Mouse (Mus musculus) myocyte (in vitro differentiated cells): ENCODE results near the gene Btbd11. TPM values are rescaled to one million over a fixed set of nuclear protein-coding genes. Genes with fewer than 3 reads are reported as not detected.

Source experiments
- H3K27me3 ChIP-seq: one replicate; pipeline ENCODE4 v1.6.1; 2011; ENCODE audit not compliant: control insufficient read depth, insufficient read depth, insufficient read length
- H3K36me3 ChIP-seq: one replicate; pipeline ENCODE4 v1.6.1; 2011; ENCODE audit not compliant: control insufficient read depth, insufficient read depth
- H3K4me2 ChIP-seq: one replicate; pipeline ENCODE4 v1.6.1; 2011; ENCODE audit warnings: low read depth, control low read depth
- H3K4me3 ChIP-seq: one replicate; pipeline ENCODE4 v1.5.1; 2011; ENCODE audit warnings: mild to moderate bottlenecking, control low read depth, moderate library complexity
- H3K79me2 ChIP-seq: one replicate; pipeline ENCODE4 v1.6.1; 2011; ENCODE audit not compliant: control insufficient read depth, insufficient read depth
- H3ac ChIP-seq: one replicate; pipeline ENCODE4 v1.6.1; 2011; ENCODE audit not compliant: control insufficient read depth, insufficient read length
- CEBPB ChIP-seq: IDR thresholded peaks from 2 replicates; pipeline ENCODE4 v1.6.1; 2011; ENCODE audit warnings: mild to moderate bottlenecking, moderate library complexity; ENCODE audit not compliant: poor library complexity, insufficient read depth, severe bottlenecking
- E2F4 ChIP-seq: IDR thresholded peaks from one replicate; pipeline ENCODE4 v1.6.1; 2011; ENCODE audit warnings: mild to moderate bottlenecking, control low read depth, moderate library complexity; ENCODE audit not compliant: insufficient read depth
- MAX ChIP-seq: IDR thresholded peaks from one replicate; pipeline ENCODE4 v1.6.1; 2011; ENCODE audit warnings: low read depth, mild to moderate bottlenecking, control low read depth
- MYOD1 ChIP-seq, 3 experiments: IDR thresholded peaks; one replicate each; pipeline ENCODE4 v1.6.1; 2011; ENCODE audit warnings: control low read depth in 2 of 3, low read depth in 2 of 3, mild to moderate bottlenecking in 2 of 3, moderate library complexity in 1 of 3; ENCODE audit not compliant: insufficient read length in 2 of 3, control insufficient read depth in 1 of 3
- MYOG ChIP-seq, 3 experiments: IDR thresholded peaks; one replicate each; pipeline ENCODE4 v1.6.1; 2011; ENCODE audit warnings: control low read depth in 2 of 3, low read depth in 2 of 3, mild to moderate bottlenecking in 2 of 3; ENCODE audit not compliant: insufficient read length in 2 of 3, control insufficient read depth in 1 of 3, insufficient read depth in 1 of 3
- POLR2A ChIP-seq: IDR thresholded peaks from one replicate; pipeline ENCODE4 v1.6.1; 2011; ENCODE audit warnings: low read depth, mild to moderate bottlenecking, control low read depth, moderate library complexity; ENCODE audit not compliant: insufficient read length
- POLR2AphosphoS2 ChIP-seq: IDR thresholded peaks from one replicate; pipeline ENCODE4 v1.6.1; 2011; ENCODE audit warnings: low read depth, control low read depth; ENCODE audit not compliant: insufficient read length
- REST ChIP-seq: IDR thresholded peaks from one replicate; pipeline ENCODE4 v1.6.1; 2011; ENCODE audit warnings: mild to moderate bottlenecking, control low read depth, moderate library complexity; ENCODE audit not compliant: insufficient read depth, insufficient read length
- SRF ChIP-seq: IDR thresholded peaks from one replicate; pipeline ENCODE4 v1.6.1; 2011; ENCODE audit warnings: low read depth; ENCODE audit not compliant: control insufficient read depth, insufficient read length
- TCF12 ChIP-seq: IDR thresholded peaks from one replicate; pipeline ENCODE4 v1.6.1; 2011; ENCODE audit warnings: mild to moderate bottlenecking, control low read depth; ENCODE audit not compliant: poor library complexity, insufficient read depth, severe bottlenecking
- TCF3 ChIP-seq: IDR thresholded peaks from one replicate; pipeline ENCODE4 v1.6.1; 2011; ENCODE audit warnings: low read depth, control low read depth; ENCODE audit not compliant: insufficient read length
- USF1 ChIP-seq: IDR thresholded peaks from one replicate; pipeline ENCODE4 v1.6.1; 2011; ENCODE audit warnings: low read depth, mild to moderate bottlenecking, control low read depth, moderate library complexity
- polyA plus RNA-seq: library from polyadenylated mRNA; unstranded; fragments of >200 nt; fragmentation: generic; extraction: Trizol; gene quantifications from one replicate; pipeline ENCODE4 v1.2.1, GENCODE M21; 2012; ENCODE audit warnings: missing spikeins

Btbd11 gene
- polyA plus RNA-seq, 1 experiment: 6.8 TPM

DNA sequence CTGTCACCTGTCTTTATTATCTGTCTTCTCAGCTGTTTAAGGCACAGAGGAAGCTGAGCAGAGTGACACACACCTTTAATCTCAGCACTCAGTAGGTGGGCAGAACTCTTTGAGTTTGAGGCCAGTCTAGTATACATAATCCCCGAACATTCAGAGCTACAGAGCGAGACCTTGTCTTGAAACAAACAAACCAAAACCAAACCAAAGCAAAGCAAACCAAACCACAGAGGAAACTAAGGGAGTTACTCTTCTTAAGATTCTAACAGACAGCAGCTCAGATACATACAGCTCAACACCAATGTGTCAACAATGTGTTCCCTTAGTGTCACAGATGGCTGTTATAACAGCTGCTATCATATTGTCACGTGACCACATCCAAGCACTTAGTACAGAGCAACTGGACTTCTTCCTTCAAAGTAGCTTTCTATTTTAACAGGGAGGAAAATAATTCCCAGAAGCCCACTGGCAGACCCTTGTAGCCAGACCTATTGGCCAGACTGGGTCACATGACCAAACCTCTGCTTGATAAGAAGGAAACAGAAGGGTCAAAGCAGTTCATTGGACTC lies 27.0 kb upstream of the Btbd11 start:
- Histone ChIP-seq H3K79me2 (no peaks in the 10 kb centered on the region), H3ac (no peak overlapping the region), H3K36me3 (no peaks in the 10 kb centered on the region), H3K4me3 (no peak overlapping the region), H3K27me3 (no peaks in the 10 kb centered on the region), H3K4me2 (no peak overlapping the region)
- TF ChIP-seq SRF (no peak), TCF3 (no peak), E2F4 (no peak), MAX (no peak), USF1 (peak; percentile 76), TCF12 (no peak), REST (no peak), CEBPB (no peak), MYOG (IDR thresholded peaks at IDR 0.05; ENCODE audit: control insufficient read depth in 1 of 3, insufficient read depth in 1 of 3, insufficient read length in 2 of 3, low read depth in 2 of 3) (no peak), POLR2AphosphoS2 (no peak), MYOD1 (IDR thresholded peaks at IDR 0.05; ENCODE audit: control insufficient read depth in 1 of 3, insufficient read length in 2 of 3, low read depth in 2 of 3) (peak in 2 of 3 experiments; percentile 42 to 62), POLR2A (no peak)

DNA sequence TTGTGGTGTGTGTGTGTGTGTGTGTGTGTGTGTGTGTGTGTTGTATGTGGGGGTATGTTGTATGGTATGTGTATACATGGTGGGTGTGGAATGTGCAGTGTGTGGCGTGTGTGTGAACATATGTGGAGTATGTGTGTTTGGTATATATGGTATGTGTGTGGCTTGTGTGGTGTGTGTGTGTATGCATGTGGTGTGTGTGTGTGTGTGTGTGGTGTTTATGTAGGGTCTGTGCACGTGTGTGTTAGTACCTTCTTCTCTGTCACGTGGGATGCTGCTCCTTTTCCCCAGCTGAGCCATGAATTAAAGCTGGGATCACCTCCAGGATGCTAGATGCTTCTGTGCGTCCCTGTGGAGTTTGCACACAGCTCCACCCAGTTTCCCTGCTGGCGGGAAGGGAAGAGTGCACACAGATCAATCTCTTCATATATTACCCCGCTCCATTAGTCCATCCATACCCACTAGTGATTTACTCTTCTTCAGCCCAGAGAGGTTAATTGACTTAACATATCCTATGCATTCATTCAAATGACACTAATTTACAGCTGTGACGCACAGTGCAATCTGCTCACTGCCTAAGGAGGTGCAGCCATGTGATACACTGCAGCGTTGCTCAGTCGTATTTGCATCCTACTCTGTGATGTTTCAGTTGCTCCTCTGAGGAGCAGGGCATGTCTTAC lies 23.7 kb upstream of the Btbd11 start:
- H3K4me2 ChIP-seq: no peak overlapping the region
- no peaks in the 10 kb centered on the region for H3K36me3 ChIP-seq
- TF ChIP-seq POLR2A: no peak
- no peak for TF ChIP-seq MAX
- no peak overlapping the region for H3ac ChIP-seq
- no peaks in the 10 kb centered on the region for H3K27me3 ChIP-seq
- H3K79me2 ChIP-seq: no peaks in the 10 kb centered on the region
- H3K4me3 ChIP-seq: no peak overlapping the region

DNA sequence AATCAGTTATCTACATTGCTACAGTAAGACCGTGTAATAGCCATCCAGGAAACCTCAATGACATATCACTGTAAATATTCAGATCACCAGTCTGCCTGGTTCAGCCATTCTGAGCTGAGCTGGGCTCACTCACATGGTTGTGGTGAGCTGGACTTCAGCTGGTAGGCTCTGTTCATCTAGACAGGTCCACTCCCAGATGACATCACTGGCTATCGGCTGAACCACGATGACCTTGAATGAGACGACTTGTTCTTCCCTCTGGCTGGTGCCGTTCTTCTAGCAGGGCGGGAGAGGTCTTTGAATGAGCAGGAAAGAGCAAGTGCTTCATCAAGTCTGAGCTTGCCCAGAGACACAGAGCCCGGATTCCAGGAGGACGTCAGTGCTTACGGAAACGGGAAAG lies 19.7 kb upstream of the Btbd11 start:
- Histone ChIP-seq H3K79me2 (no peaks in the 10 kb centered on the region), H3K4me3 (no peak overlapping the region), H3K36me3 (no peaks in the 10 kb centered on the region), H3K27me3 (no peaks in the 10 kb centered on the region), H3ac (no peak overlapping the region), H3K4me2 (peak overlapping the region; percentile 45)
- no peak for TF ChIP-seq USF1
- no peak for TF ChIP-seq MYOG (IDR thresholded peaks at IDR 0.05; ENCODE audit: control insufficient read depth in 1 of 3, insufficient read depth in 1 of 3, insufficient read length in 2 of 3, low read depth in 2 of 3)
- TF ChIP-seq E2F4: no peak
- no peak for TF ChIP-seq POLR2A
- no peak for TF ChIP-seq SRF
- no peak for TF ChIP-seq CEBPB
- no peak for TF ChIP-seq MYOD1 (IDR thresholded peaks at IDR 0.05; ENCODE audit: control insufficient read depth in 1 of 3, insufficient read length in 2 of 3, low read depth in 2 of 3)
- TF ChIP-seq TCF12: no peak
- no peak for TF ChIP-seq POLR2AphosphoS2
- TF ChIP-seq MAX: no peak
- TF ChIP-seq REST: no peak
- no peak for TF ChIP-seq TCF3

DNA sequence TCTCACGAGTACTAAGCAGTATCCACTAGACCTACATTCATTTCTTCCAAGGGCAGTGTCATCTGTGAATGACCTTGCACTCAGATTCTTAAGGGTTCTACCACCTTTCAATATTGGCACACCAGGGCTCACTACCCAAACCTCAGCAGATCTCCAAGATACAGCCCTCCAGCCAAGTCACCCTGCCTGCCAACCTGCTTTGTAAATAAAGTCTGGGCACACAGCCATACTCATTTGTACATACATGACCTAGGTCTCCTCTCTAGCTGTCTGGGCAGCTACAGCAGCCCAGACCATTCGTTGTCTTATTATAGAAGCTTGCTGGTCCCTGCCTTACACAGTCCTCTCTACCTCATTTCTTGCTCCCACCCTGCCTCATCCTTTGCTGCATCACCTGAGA lies 15.3 kb upstream of the Btbd11 start:
- Histone ChIP-seq H3ac (no peak overlapping the region), H3K36me3 (no peaks in the 10 kb centered on the region), H3K4me2 (no peak overlapping the region), H3K27me3 (no peaks in the 10 kb centered on the region), H3K79me2 (no peaks in the 10 kb centered on the region), H3K4me3 (no peak overlapping the region)
- TF ChIP-seq REST: no peak
- TF ChIP-seq USF1: no peak
- TF ChIP-seq SRF: no peak
- no peak for TF ChIP-seq E2F4
- TF ChIP-seq TCF3: no peak
- no peak for TF ChIP-seq POLR2A
- TF ChIP-seq MYOD1 (IDR thresholded peaks at IDR 0.05; ENCODE audit: control insufficient read depth in 1 of 3, insufficient read length in 2 of 3, low read depth in 2 of 3): no peak

DNA sequence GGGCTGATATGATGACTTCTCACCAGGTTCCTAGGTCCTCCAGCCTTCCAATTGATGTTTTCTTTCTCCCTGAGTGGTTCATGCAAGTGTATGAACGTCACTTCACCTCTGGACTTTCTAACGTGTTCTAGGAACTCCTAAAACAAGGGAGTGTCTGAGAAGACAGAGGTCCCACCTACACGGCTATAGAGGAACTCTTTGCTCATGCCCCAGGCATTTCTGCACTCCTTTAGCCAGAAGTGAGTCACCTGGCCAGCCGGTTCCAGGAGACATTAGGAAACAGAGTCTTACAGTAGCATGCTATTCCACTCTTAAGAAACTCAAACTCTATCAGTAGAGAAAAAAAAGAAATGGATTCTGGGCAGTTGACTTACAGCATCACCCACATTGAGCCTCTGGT lies 14.5 kb upstream of the Btbd11 start:
- H3K36me3 ChIP-seq: no peaks in the 10 kb centered on the region
- no peak overlapping the region for H3K4me3 ChIP-seq
- H3K27me3 ChIP-seq: no peaks in the 10 kb centered on the region
- H3ac ChIP-seq: no peak overlapping the region
- no peak overlapping the region for H3K4me2 ChIP-seq
- H3K79me2 ChIP-seq: no peaks in the 10 kb centered on the region
- no peak for TF ChIP-seq REST
- no peak for TF ChIP-seq POLR2A
- TF ChIP-seq MYOD1 (IDR thresholded peaks at IDR 0.05; ENCODE audit: control insufficient read depth in 1 of 3, insufficient read length in 2 of 3, low read depth in 2 of 3): no peak
- TF ChIP-seq E2F4: no peak
- TF ChIP-seq POLR2AphosphoS2: no peak
